Mouse (Mus musculus) heart, embryonic 16.5 days (tissue): ENCODE results near the gene Hnrnph1. TPM values are rescaled to one million over a fixed set of nuclear protein-coding genes. Genes with fewer than 3 reads are reported as not detected.

ENCODE experiments used
- ATAC-seq: fragments of 200-750 bp; cut with Nextera tagmentation; replicated peaks from 2 replicates; pipeline ENCODE4 v1.8.0; 2017; ENCODE audit warnings: moderate number of reproducible peaks; ENCODE audit not compliant: insufficient read depth, low FRiP score; ENCODE audit errors: extremely low read depth
- H3K27ac ChIP-seq: fragments of 300-500 bp; sonication (generic); 2 replicates; pipeline ENCODE4 v1.5.1; 2014; ENCODE audit warnings: mild to moderate bottlenecking, low read length, control low read depth, moderate library complexity
- H3K27me3 ChIP-seq: fragments of 300-500 bp; sonication (generic); 2 replicates; pipeline ENCODE4 v1.6.1; 2014; ENCODE audit warnings: low read length, mixed read lengths; ENCODE audit not compliant: control insufficient read depth, insufficient read depth
- H3K36me3 ChIP-seq: fragments of 300-500 bp; sonication (generic); 2 replicates; pipeline ENCODE4 v1.6.1; 2014; ENCODE audit not compliant: control insufficient read depth, insufficient read depth
- H3K4me1 ChIP-seq: fragments of 300-500 bp; sonication (generic); 2 replicates; pipeline ENCODE4 v1.6.1; 2014; ENCODE audit warnings: low read length, mixed read lengths; ENCODE audit not compliant: control insufficient read depth, insufficient read depth
- H3K4me2 ChIP-seq: fragments of 300-500 bp; sonication (generic); 2 replicates; pipeline ENCODE4 v1.6.1; 2014; ENCODE audit warnings: low read depth, mild to moderate bottlenecking, control low read depth, low read length
- H3K4me3 ChIP-seq: fragments of 300-500 bp; sonication (generic); 2 replicates; pipeline ENCODE4 v1.5.1; 2014; ENCODE audit warnings: mild to moderate bottlenecking, control low read depth, low read length
- H3K9ac ChIP-seq: fragments of 300-500 bp; sonication (generic); 2 replicates; pipeline ENCODE4 v1.6.1; 2014; ENCODE audit warnings: low read length, control low read depth
- H3K9me3 ChIP-seq: fragments of 300-500 bp; sonication (generic); replicated peaks from 2 replicates; pipeline ENCODE4 v1.6.1; 2016; ENCODE audit warnings: low read length; ENCODE audit not compliant: control insufficient read depth
- WGBS: fragments of 180-500 bp; shearing (Covaris S2); extraction: QIAGEN DNeasy Blood & Tissue Kit; methylation state at CpG from one replicate; pipeline ENCODE4 v1.1.7; 2014; 5-methylcytosine and 5-hydroxymethylcytosine counted together
- polyA plus RNA-seq: library from polyadenylated mRNA; unstranded; fragments of >200 nt; fragmentation: Nextera tagmentation; extraction: Ambion mirVana; gene quantifications from 2 replicates; pipeline ENCODE4 v1.2.1, GENCODE M21; 2015

Hnrnph1 gene
- polyA plus RNA-seq, 1 experiment from 2014 or later: 252 TPM

DNA sequence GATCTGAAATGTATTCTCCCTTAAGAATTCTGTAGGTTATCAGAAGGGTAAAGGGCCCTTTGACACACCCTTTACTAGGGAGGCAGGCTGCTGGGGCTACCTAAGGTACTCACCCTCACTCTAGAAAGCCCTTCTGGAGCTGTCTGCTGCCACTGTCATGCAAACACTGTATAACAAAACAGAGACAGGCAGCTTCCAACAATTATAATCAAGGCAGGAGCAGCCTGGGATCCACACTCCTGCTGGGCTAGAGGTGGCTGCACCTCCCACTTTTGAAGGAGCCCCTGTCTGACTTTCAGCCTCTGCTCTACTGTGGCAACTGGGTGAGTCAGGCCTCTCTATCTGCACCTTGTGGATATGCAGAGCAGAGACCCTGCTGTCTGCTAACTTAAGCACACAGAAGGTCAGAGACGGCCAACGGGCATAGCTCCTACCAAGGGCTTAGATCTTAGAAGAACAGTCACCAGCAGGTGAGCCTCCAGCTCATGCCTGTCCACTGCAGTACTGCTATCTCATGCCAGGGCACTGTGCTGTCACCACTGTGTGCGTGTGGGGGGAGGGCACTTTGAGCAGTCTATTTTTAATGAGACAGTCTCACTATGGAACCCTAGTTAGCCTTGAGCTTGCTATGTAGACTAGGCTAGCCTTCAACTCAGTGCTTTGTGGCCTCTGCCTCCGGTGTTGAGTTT is 14.6 kb downstream of the Hnrnph1 start:
- peak overlapping the region; percentile 79 for H3K27ac ChIP-seq

GRCm38 (mm10) chr11:50393306-50393705 is 16.5 kb downstream of the Hnrnph1 start:
- Histone ChIP-seq H3K27me3 (no peaks in the 10 kb centered on the region), H3K4me2 (no peak overlapping the region), H3K9me3 (no peaks in the 10 kb centered on the region), H3K4me3 (no peak overlapping the region), H3K9ac (no peak overlapping the region), H3K4me1 (peaks cover 7% of the 10 kb centered on the region), H3K27ac (no peak overlapping the region), H3K36me3 (peaks cover 27% of the 10 kb centered on the region)
- no peak for ATAC-seq
- 87% methylated on average over 6 of the region's 6 CpGs for WGBS

More for the DNA sequence above, 14.6 kb downstream of the Hnrnph1 start:
- Histone ChIP-seq H3K27me3 (no peaks in the 10 kb centered on the region), H3K4me2 (no peak overlapping the region), H3K4me1 (peaks cover 10% of the 10 kb centered on the region), H3K36me3 (peaks cover 44% of the 10 kb centered on the region), H3K9ac (no peak overlapping the region), H3K9me3 (no peaks in the 10 kb centered on the region), H3K4me3 (no peak overlapping the region)
- 44% methylated on average over 4 of the region's 4 CpGs for WGBS
- ATAC-seq: peak; percentile 82

- Histone ChIP-seq H3K4me3 (no peak overlapping the region), H3K27ac (no peak overlapping the region), H3K4me1 (peaks cover 7% of the 10 kb centered on the region), H3K9ac (no peak overlapping the region), H3K4me2 (no peak overlapping the region), H3K9me3 (no peaks in the 10 kb centered on the region), H3K36me3 (peaks cover 27% of the 10 kb centered on the region), H3K27me3 (no peaks in the 10 kb centered on the region)
- 89% methylated on average over 7 of the region's 7 CpGs for WGBS
- ATAC-seq: no peak
These were observed 17.9 kb downstream of the Hnrnph1 start for GRCm38 (mm10) chr11:50394731-50395130.

DNA sequence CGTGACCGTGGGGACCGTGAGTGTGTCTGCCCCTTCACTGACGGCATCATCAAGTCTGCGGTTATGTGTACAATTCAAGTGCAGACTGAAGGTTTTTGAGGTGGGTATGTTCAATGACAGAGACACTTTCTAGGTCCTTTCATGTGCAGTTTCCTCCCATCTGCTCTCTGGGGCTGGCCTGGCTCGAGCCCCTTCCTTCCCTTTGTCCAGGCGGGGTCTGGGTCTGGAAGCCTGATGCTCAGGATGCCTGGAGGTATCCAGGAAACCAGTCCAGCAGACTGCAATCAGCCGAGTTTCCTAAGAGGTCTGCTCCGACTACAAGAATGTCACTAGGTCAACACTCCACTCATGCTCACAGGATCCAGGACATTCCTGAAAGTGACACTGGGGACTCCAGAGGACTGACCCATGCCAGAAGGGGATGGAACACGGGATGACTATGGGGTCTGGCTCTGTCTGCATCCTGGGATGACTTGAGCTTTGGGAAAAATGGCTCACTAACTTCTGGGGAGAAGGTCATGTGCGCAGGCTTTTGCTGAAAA is 20.0 kb downstream of the Hnrnph1 start:
- 0 out of 2 replicates have a peak, but pooled peaks cover under 1% of the 10 kb centered on the region for H3K4me1 ChIP-seq
- H3K4me3 ChIP-seq: no peak overlapping the region
- no peak overlapping the region for H3K4me2 ChIP-seq
- H3K27ac ChIP-seq: no peak overlapping the region
- no peak for ATAC-seq
- H3K36me3 ChIP-seq: peaks cover 38% of the 10 kb centered on the region
- H3K27me3 ChIP-seq: no peaks in the 10 kb centered on the region
- WGBS: 65% methylated on average over 11 of the region's 11 CpGs
- no peak overlapping the region for H3K9ac ChIP-seq
- H3K9me3 ChIP-seq: no peaks in the 10 kb centered on the region

- Histone ChIP-seq H3K9ac (no peak overlapping the region), H3K27ac (no peak overlapping the region), H3K36me3 (peaks cover 41% of the 10 kb centered on the region), H3K4me2 (no peak overlapping the region), H3K4me3 (no peak overlapping the region), H3K27me3 (no peaks in the 10 kb centered on the region), H3K4me1 (no peaks in the 10 kb centered on the region; the same call in 1 of the 2 replicates), H3K9me3 (no peaks in the 10 kb centered on the region)
- no peak for ATAC-seq
- 67% methylated on average over 9 of the region's 9 CpGs for WGBS
These were observed 20.5 kb downstream of the Hnrnph1 start for GRCm38 (mm10) chr11:50397316-50397715.

DNA sequence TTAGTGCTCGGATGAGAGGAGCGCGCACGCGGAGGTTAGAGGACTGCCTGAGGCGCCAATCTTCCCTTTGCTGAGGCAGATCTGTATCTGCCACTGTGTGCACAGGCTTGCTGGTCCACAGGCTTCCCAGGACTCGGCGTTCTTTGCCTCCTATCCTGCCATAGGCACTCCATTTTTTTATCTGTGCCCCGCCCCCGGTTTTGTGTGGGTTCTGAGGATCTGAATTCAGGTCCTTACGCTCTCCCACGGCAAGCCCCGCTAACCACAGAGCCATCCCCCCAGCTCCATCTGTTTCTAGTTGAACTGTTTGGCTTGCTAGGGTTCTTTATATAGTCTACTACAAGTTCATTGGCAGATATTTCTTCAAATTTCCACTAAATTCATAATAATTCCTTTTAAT is 22.0 kb downstream of the Hnrnph1 start:
- H3K27ac ChIP-seq: no peak overlapping the region
- H3K9me3 ChIP-seq: no peaks in the 10 kb centered on the region
- H3K27me3 ChIP-seq: no peaks in the 10 kb centered on the region
- no peak overlapping the region for H3K4me2 ChIP-seq
- peaks cover 36% of the 10 kb centered on the region for H3K36me3 ChIP-seq
- H3K9ac ChIP-seq: no peak overlapping the region
- 83% methylated on average over 13 of the region's 13 CpGs for WGBS
- ATAC-seq: no peak
- H3K4me1 ChIP-seq: peaks cover 9% of the 10 kb centered on the region
- no peak overlapping the region for H3K4me3 ChIP-seq

GRCm38 (mm10) chr11:50402481-50402880 is 25.7 kb downstream of the Hnrnph1 start:
- no peak overlapping the region for H3K4me2 ChIP-seq
- no peaks in the 10 kb centered on the region for H3K9me3 ChIP-seq
- ATAC-seq: no peak
- H3K4me1 ChIP-seq: peaks cover 15% of the 10 kb centered on the region
- WGBS: 87% methylated on average over 3 of the region's 3 CpGs
- H3K4me3 ChIP-seq: no peak overlapping the region
- H3K9ac ChIP-seq: no peak overlapping the region
- no peaks in the 10 kb centered on the region for H3K27me3 ChIP-seq
- peak overlapping the region; percentile 76; the same call in 1 of the 2 replicates for H3K27ac ChIP-seq
- H3K36me3 ChIP-seq: peaks cover 36% of the 10 kb centered on the region

DNA sequence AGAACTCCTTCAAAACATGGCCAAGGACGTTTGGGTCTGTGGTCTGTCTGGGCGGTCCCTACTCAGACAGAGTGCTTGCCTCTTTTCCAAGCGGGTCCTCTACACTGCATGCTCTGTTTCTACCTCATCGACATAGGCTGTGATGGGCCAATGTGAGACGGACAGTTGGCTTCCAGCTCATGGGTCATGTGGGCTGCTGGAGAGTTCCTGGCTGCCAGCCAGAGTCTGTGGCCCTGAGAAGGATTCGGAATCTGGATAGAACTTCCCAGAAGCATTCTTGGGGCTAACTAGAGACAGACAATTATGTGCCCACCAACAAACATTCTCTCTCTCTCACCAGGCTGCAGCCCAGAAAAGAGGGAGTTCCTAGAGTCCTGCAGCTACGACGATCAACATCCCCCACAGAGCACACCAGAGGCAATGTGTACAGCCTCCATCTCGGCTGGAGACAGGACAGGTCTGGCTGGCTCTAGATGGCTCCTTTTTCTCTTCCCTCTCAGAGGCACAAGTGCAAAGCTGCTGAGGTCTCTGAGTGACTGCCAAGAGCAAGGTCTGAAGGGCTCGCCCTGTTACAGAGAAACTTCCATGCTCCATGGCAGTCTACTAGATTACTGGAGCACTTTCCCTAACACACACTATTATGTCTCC is 26.7 kb downstream of the Hnrnph1 start:
- peak overlapping the region; percentile 4; the same call in 1 of the 2 replicates for H3K4me2 ChIP-seq
- no peak overlapping the region for H3K4me3 ChIP-seq
- H3K36me3 ChIP-seq: peaks cover 36% of the 10 kb centered on the region
- WGBS: 32% methylated on average over 10 of the region's 10 CpGs
- H3K27me3 ChIP-seq: no peaks in the 10 kb centered on the region
- peak; percentile 73 for ATAC-seq
- peak overlapping the region; percentile 76 for H3K27ac ChIP-seq
- 0 out of 2 replicates have a peak overlapping the region, but pooled peaks have one; percentile 13 for H3K9ac ChIP-seq
- no peaks in the 10 kb centered on the region for H3K9me3 ChIP-seq
- H3K4me1 ChIP-seq: peaks cover 15% of the 10 kb centered on the region

GRCm38 (mm10) chr11:50407235-50407634 is 30.4 kb downstream of the Hnrnph1 start:
- Histone ChIP-seq H3K36me3 (peaks cover 29% of the 10 kb centered on the region), H3K9ac (no peak overlapping the region), H3K9me3 (no peaks in the 10 kb centered on the region), H3K4me3 (no peak overlapping the region), H3K27ac (no peak overlapping the region), H3K4me1 (peaks cover 15% of the 10 kb centered on the region), H3K4me2 (no peak overlapping the region), H3K27me3 (no peaks in the 10 kb centered on the region)
- ATAC-seq: no peak
- WGBS: 56% methylated on average over 6 of the region's 6 CpGs
